13 mouse cellular contexts compared by ENCODE assay signal in genomic region chr13:94231871-94232270, GRCm38 (mm10).
DNase-seq lines count a peak whose midpoint lies in the region; ATAC-seq lines count a peak whose summit lies in the region.
"Had no signal": no experiment of that assay in that cellular context is flagged by ENCODE, and none has a peak within 500 bp of the region (broad histone marks: within the 10 kb centered on the region; RNA-seq: fewer than 3 reads in every experiment).

No protein-coding gene starts in this region.

- DNase-seq in cerebellum, adult 9-10 months, result peak; percentile 24
- DNase-seq in cerebellum, adult 11-12 months, result no peak
- no peak for DNase-seq in frontal cortex, postnatal 25 days (ENCODE audit: low spot score in 2 of 2)
- peak; percentile 29 for DNase-seq in brain, adult 2 months (ENCODE audit: low read depth, low spot score)
- no peak for DNase-seq in thymus, postnatal 10 days (ENCODE audit: low spot score in 2 of 2)
- DNase-seq: adrenal gland, adult 2 months; adrenal gland, postnatal 10 days; adrenal gland, postnatal 25 days; cerebellum, adult 11 months; forebrain, postnatal 0 days had no signal

- ATAC-seq in frontal cortex, adult (ENCODE audit: low TSS enrichment), result peak; percentile 20; the same call in 1 of the 2 replicates
- ATAC-seq: forebrain, embryonic 13.5 days; forebrain, embryonic 15.5 days; forebrain, postnatal 0 days had no signal

Comparison
In these comparisons a context has a peak if more than half of its experiments do, and no peak if none do; other contexts are left out.
1. DNase-seq: peak in cerebellum, adult 9-10 months (single experiment) and brain, adult 2 months (single experiment); none in cerebellum, adult 11-12 months (single experiment), frontal cortex, postnatal 25 days (0 of 2) and thymus, postnatal 10 days (0 of 2).